Mouse (Mus musculus) forebrain, embryonic 15.5 days (tissue): ENCODE measurements around the gene 1700003E16Rik. TPM values are rescaled to one million over a fixed set of nuclear protein-coding genes. Genes with fewer than 3 reads are reported as not detected.

Source experiments
- ATAC-seq: fragments of 200-750 bp; cut with Nextera tagmentation; replicated peaks from 2 replicates; pipeline ENCODE4 v1.8.0; 2017; ENCODE audit warnings: mild to moderate bottlenecking, moderate TSS enrichment, moderate library complexity
- H3K27ac ChIP-seq: fragments of 300-500 bp; sonication (generic); replicated peaks from 2 replicates; pipeline ENCODE4 v1.5.1; 2015; ENCODE audit warnings: mild to moderate bottlenecking, inconsistent platforms
- H3K27me3 ChIP-seq: fragments of 300-500 bp; sonication (generic); 2 replicates; pipeline ENCODE4 v1.6.1; 2015; ENCODE audit warnings: inconsistent platforms
- H3K36me3 ChIP-seq: fragments of 300-500 bp; sonication (generic); 2 replicates; pipeline ENCODE4 v1.6.1; 2015; ENCODE audit warnings: mild to moderate bottlenecking, inconsistent platforms
- H3K4me1 ChIP-seq: fragments of 300-500 bp; sonication (generic); 2 replicates; pipeline ENCODE4 v1.6.1; 2015; ENCODE audit warnings: inconsistent platforms
- H3K4me2 ChIP-seq: fragments of 300-500 bp; sonication (generic); replicated peaks from 2 replicates; pipeline ENCODE4 v1.6.1; 2015; ENCODE audit warnings: mild to moderate bottlenecking, inconsistent platforms
- H3K4me3 ChIP-seq: fragments of 300-500 bp; sonication (generic); 2 replicates; pipeline ENCODE4 v1.5.1; 2015; ENCODE audit warnings: mild to moderate bottlenecking, inconsistent platforms
- H3K9ac ChIP-seq: fragments of 300-500 bp; sonication (generic); replicated peaks from 2 replicates; pipeline ENCODE4 v1.6.1; 2015; ENCODE audit warnings: mild to moderate bottlenecking, inconsistent platforms
- H3K9me3 ChIP-seq: fragments of 300-500 bp; sonication (generic); 2 replicates; pipeline ENCODE4 v1.6.1; 2016; ENCODE audit warnings: inconsistent platforms
- WGBS: fragments of 180-500 bp; shearing (Covaris S2); methylation state at CpG from one replicate; pipeline ENCODE4 v1.1.7; 2015; ENCODE audit warnings: mixed read lengths; 5-methylcytosine and 5-hydroxymethylcytosine counted together
- polyA plus RNA-seq: library from polyadenylated mRNA; unstranded; fragments of >200 nt; fragmentation: Nextera tagmentation; extraction: Ambion mirVana; gene quantifications from 2 replicates; pipeline ENCODE4 v1.2.1, GENCODE M21; 2015

1700003E16Rik gene
- polyA plus RNA-seq, 1 experiment from 2014 or later = 6.9 TPM

- WGBS = under 1% methylated on average over 58 of the region's 58 CpGs
- H3K4me3 ChIP-seq = peak within 1 kb of the TSS; percentile 94
Observed at GRCm38 (mm10) chr6:83165607-83166242, 9.5 kb downstream of the 1700003E16Rik start, which contains the start of gene Dctn1. Gene Dctn1, plus strand, starts transcription at chr6:83165920.

GRCm38 (mm10) chr6:83166243-83166630, 10.0 kb downstream of the 1700003E16Rik start:
- H3K9me3 ChIP-seq = no peaks in the 10 kb centered on the region
- peak overlapping the region; percentile 92 for H3K9ac ChIP-seq
- H3K27me3 ChIP-seq = peaks cover 22% of the 10 kb centered on the region
- WGBS = under 1% methylated on average over 12 of the region's 12 CpGs
- H3K4me2 ChIP-seq = peak overlapping the region; percentile 56
- peak overlapping the region; percentile 92 for H3K27ac ChIP-seq
- peak overlapping the region; percentile 94 for H3K4me3 ChIP-seq
- H3K4me1 ChIP-seq = peaks cover 46% of the 10 kb centered on the region
- no peaks in the 10 kb centered on the region for H3K36me3 ChIP-seq
- peak; percentile 30 for ATAC-seq

More at GRCm38 (mm10) chr6:83165607-83166242, 9.5 kb downstream of the 1700003E16Rik start, which contains the start of gene Dctn1:
- Histone ChIP-seq H3K36me3 (no peaks in the 10 kb centered on the region), H3K27me3 (peaks cover 27% of the 10 kb centered on the region), H3K9me3 (no peaks in the 10 kb centered on the region), H3K27ac (peak within 1 kb of the TSS; percentile 92), H3K9ac (peak within 1 kb of the TSS; percentile 92), H3K4me2 (peak within 1 kb of the TSS; percentile 56), H3K4me1 (peaks cover 41% of the 10 kb centered on the region)
- peak; percentile 87 for ATAC-seq

- ATAC-seq = no peak
- no peak overlapping the region for H3K4me3 ChIP-seq
- H3K9ac ChIP-seq = no peak overlapping the region
- H3K27me3 ChIP-seq = no peaks in the 10 kb centered on the region
- H3K4me1 ChIP-seq = peaks cover 48% of the 10 kb centered on the region
- WGBS = 87% methylated on average over 5 of the region's 5 CpGs
- no peaks in the 10 kb centered on the region for H3K36me3 ChIP-seq
- H3K27ac ChIP-seq = no peak overlapping the region
- H3K9me3 ChIP-seq = no peaks in the 10 kb centered on the region
- H3K4me2 ChIP-seq = no peak overlapping the region
Observed at GRCm38 (mm10) chr6:83169872-83170271, 13.7 kb downstream of the 1700003E16Rik start.

GRCm38 (mm10) chr6:83171063-83171462, 14.9 kb downstream of the 1700003E16Rik start:
- 87% methylated on average over 5 of the region's 5 CpGs for WGBS

GRCm38 (mm10) chr6:83172240-83172920, 16.2 kb downstream of the 1700003E16Rik start:
- Histone ChIP-seq H3K9me3 (no peaks in the 10 kb centered on the region), H3K4me1 (peaks cover 30% of the 10 kb centered on the region), H3K9ac (peak overlapping the region; percentile 32; the same call in 1 of the 2 replicates), H3K36me3 (0 out of 2 replicates have a peak, but pooled peaks cover 1% of the 10 kb centered on the region), H3K4me3 (peak overlapping the region; percentile 33), H3K27me3 (no peaks in the 10 kb centered on the region), H3K4me2 (peak overlapping the region; percentile 30), H3K27ac (peak overlapping the region; percentile 75)
- peak; percentile 72 for ATAC-seq
- 55% methylated on average over 9 of the region's 9 CpGs for WGBS

More at GRCm38 (mm10) chr6:83171063-83171462, 14.9 kb downstream of the 1700003E16Rik start:
- H3K4me3 ChIP-seq = peak overlapping the region; percentile 33; the same call in 1 of the 2 replicates
- H3K27me3 ChIP-seq = no peaks in the 10 kb centered on the region
- H3K36me3 ChIP-seq = no peaks in the 10 kb centered on the region
- H3K4me1 ChIP-seq = peaks cover 43% of the 10 kb centered on the region
- ATAC-seq = no peak
- no peak overlapping the region for H3K27ac ChIP-seq
- peak overlapping the region; percentile 30 for H3K4me2 ChIP-seq
- no peaks in the 10 kb centered on the region for H3K9me3 ChIP-seq
- no peak overlapping the region; the same call in 1 of the 2 replicates for H3K9ac ChIP-seq

GRCm38 (mm10) chr6:83175996-83176395, 19.8 kb downstream of the 1700003E16Rik start:
- Histone ChIP-seq H3K27me3 (no peaks in the 10 kb centered on the region), H3K4me1 (peaks cover 35% of the 10 kb centered on the region), H3K4me3 (no peak overlapping the region), H3K36me3 (0 out of 2 replicates have a peak, but pooled peaks cover 5% of the 10 kb centered on the region), H3K9me3 (no peaks in the 10 kb centered on the region), H3K9ac (no peak overlapping the region), H3K27ac (no peak overlapping the region), H3K4me2 (no peak overlapping the region)
- 81% methylated on average over 8 of the region's 8 CpGs for WGBS
- ATAC-seq = no peak

- Histone ChIP-seq H3K4me2 (peak overlapping the region; percentile 55), H3K9me3 (no peaks in the 10 kb centered on the region), H3K27ac (no peak overlapping the region), H3K4me1 (peaks cover 16% of the 10 kb centered on the region), H3K27me3 (no peaks in the 10 kb centered on the region), H3K9ac (peak overlapping the region; percentile 58), H3K4me3 (peak overlapping the region; percentile 45), H3K36me3 (peaks cover 17% of the 10 kb centered on the region)
- ATAC-seq = peak; percentile 82
- 12% methylated on average over 12 of the region's 12 CpGs for WGBS
Observed at GRCm38 (mm10) chr6:83179390-83180117, 23.4 kb downstream of the 1700003E16Rik start.

- Histone ChIP-seq H3K27ac (no peak overlapping the region), H3K4me2 (peak overlapping the region; percentile 55; the same call in 1 of the 2 replicates), H3K36me3 (peaks cover 21% of the 10 kb centered on the region), H3K4me1 (peaks cover 23% of the 10 kb centered on the region), H3K4me3 (0 out of 2 replicates have a peak overlapping the region, but pooled peaks have one; percentile 45), H3K9me3 (no peaks in the 10 kb centered on the region), H3K9ac (no peak overlapping the region), H3K27me3 (no peaks in the 10 kb centered on the region)
- ATAC-seq = no peak
- WGBS = 79% methylated on average over 6 of the region's 6 CpGs
Observed at GRCm38 (mm10) chr6:83180605-83181004, 24.4 kb downstream of the 1700003E16Rik start.

- Histone ChIP-seq H3K36me3 (peaks cover 26% of the 10 kb centered on the region), H3K4me2 (no peak overlapping the region), H3K4me3 (no peak overlapping the region), H3K27me3 (no peaks in the 10 kb centered on the region), H3K4me1 (peaks cover 43% of the 10 kb centered on the region), H3K9ac (no peak overlapping the region), H3K27ac (peak overlapping the region; percentile 87; the same call in 1 of the 2 replicates), H3K9me3 (no peaks in the 10 kb centered on the region)
- WGBS = 83% methylated on average over 3 of the region's 3 CpGs
- no peak for ATAC-seq
Observed at GRCm38 (mm10) chr6:83184858-83185435, 28.7 kb downstream of the 1700003E16Rik start.

- Histone ChIP-seq H3K36me3 (peaks cover 38% of the 10 kb centered on the region), H3K4me1 (peaks cover 37% of the 10 kb centered on the region), H3K9me3 (no peaks in the 10 kb centered on the region), H3K27me3 (no peaks in the 10 kb centered on the region), H3K9ac (peak overlapping the region; percentile 79), H3K4me3 (peak overlapping the region; percentile 60), H3K4me2 (peak overlapping the region; percentile 65), H3K27ac (peak overlapping the region; percentile 87)
- 7% methylated on average over 25 of the region's 25 CpGs for WGBS
- ATAC-seq = peak; percentile 96
Observed at GRCm38 (mm10) chr6:83185895-83186861, 30.0 kb downstream of the 1700003E16Rik start.
